Mouse (Mus musculus) lung, adult 2 months (tissue): ENCODE data around the gene Agap1.

ENCODE experiments used
- CTCF ChIP-seq: fragments of 200-500 bp; IDR thresholded peaks from 2 replicates; pipeline ENCODE4 v1.5.1; 2011; ENCODE audit warnings: mild to moderate bottlenecking, low read length, control low read depth; ENCODE audit not compliant: insufficient read depth
- POLR2A ChIP-seq: fragments of 200-500 bp; IDR thresholded peaks from 2 replicates; pipeline ENCODE4 v1.6.1; 2011; ENCODE audit warnings: low read depth, mild to moderate bottlenecking, control low read depth, low read length, borderline replicate concordance; ENCODE audit errors: extremely low read depth

- TF ChIP-seq CTCF, result no peak
- TF ChIP-seq POLR2A, result no peak
These were observed 367.2 kb downstream of the Agap1 start for GRCm38 (mm10) chr1:89821822-89822221.
